Mouse (Mus musculus): ENCODE measurements around the gene Ocel1.

- TF ChIP-seq GATA1 (IDR thresholded peaks at IDR 0.05; ENCODE audit: borderline replicate concordance, low read length) (no peak), CTCF (IDR thresholded peaks at IDR 0.05; ENCODE audit: low read depth, low read length) (no peak), TAL1 (conservative IDR thresholded peaks at IDR 0.05; ENCODE audit: low read depth, low read length) (no peak), GATA2 (IDR thresholded peaks at IDR 0.05; ENCODE audit: borderline replicate concordance, low read depth, low read length) (no peak), POLR2AphosphoS5 (IDR thresholded peaks at IDR 0.05; ENCODE audit: insufficient replicate concordance, low read depth, low read length) (no peak)
Measured at GRCm38 (mm10) chr8:71396639-71397305, 25.7 kb downstream of the Ocel1 start, which contains the start of gene Babam1.
